Mouse (Mus musculus) left cerebral cortex, adult 11 months (tissue): ENCODE measurements at regions not wholly inside any gene's neighbourhood (a gene's known extent, or its start where the extent isn't known, plus 50 kb on each side); places are given as distances from the start of the nearest gene placed in this dataset.

Experiments used
- DNase-seq: peaks from one replicate; pipeline ENCODE4 v3.0.0; 2022; ENCODE audit warnings: low spot score

DNA sequence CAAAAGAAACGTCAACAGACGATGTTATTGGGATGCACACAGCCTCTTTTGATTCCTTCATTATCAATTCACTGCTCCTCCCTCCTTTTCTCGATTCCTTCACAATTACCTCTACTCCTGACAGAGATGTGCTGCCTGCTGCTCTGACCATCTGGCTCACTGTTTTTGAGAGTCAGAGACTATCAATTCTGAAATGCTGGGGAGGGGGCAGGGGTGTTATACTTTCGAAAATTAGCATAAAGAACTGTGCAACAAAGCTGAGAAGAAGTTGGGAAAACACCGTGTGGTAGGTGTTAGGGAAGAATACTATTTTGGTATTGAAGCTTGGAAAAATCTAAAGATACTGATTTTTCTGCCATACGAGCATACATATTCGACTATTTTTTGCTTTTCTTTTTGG, 96.4 kb downstream of the Nedd1 start:
- DNase-seq: peak; percentile 8

DNA sequence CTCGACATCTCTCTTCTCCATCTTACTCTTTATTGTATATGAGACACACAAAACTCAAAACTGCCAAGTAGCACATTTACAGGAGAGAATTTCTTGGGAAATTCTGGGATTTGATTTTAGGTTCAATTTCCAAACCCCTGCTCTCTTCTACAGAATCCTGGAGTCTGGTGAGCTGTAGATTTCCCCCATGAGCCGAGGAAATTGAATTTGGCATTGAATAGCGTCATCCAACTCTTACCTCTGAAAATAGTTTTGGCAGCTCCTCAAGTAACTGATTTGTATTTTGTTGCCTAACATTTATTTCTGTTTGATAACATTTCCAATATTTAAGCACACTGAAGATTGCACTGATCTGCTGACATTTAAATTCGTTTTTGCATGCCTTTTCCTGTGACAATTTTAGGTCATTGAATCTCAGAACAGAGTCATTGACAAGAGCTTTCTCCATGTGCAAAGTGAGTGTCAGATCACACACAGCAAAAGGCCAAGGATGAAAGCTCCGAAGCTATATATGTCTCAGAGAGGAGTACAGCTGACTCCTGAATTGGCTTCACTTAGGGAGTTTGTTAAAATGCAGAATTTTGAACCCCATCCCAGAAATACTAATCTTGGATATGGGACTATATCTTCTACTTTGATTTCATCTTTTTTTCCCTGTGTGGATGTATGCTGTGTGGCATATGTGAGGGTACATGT, 106.4 kb downstream of the Nedd1 start:
- DNase-seq: no peak

GRCm38 (mm10) chr10:92614341-92614740, 107.9 kb downstream of the Nedd1 start:
- DNase-seq: no peak

GRCm38 (mm10) chr10:92611060-92611459, 111.2 kb downstream of the Nedd1 start:
- DNase-seq: no peak

- peak; percentile 4 for DNase-seq
Observed at GRCm38 (mm10) chr10:92606761-92607160, 115.5 kb downstream of the Nedd1 start.

DNA sequence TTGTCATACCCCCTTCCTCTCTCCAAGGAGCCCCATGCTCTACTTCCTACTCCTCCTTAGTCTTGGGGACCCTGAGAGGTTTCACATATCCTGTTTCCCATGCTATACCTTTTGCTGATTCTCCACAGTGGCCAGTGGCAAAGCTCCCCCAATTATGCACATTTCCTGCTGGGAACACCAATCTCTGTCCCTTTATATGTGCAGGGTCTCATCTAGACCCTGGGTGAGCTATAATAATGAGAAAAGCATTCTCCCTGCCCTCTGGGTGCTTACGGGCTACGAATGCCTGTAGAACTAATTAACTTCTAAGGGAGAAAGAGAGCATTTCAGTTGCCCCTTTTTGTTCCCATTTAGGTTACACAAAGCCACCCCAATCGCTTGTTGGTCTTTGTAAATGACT, 116.6 kb downstream of the Nedd1 start:
- no peak for DNase-seq

DNA sequence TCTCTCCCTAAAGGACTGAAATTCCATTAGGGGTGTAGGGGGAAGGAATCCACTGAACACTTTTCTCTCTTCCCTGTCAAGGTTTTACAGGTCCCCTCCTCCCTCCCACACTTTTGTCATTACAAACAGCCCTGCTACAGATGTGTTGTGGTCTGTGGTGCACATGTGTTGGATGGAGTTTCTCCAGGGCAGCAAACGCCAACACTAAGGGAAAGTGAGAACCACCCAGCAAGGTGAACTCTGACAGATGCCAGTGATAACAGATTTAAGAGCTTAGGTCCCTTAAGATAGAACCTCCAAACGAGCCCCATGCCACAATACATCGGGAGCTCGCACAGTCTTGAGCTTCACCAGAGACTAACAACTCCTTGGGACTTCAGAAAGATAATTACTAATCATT, 122.1 kb downstream of the Nedd1 start:
- no peak for DNase-seq

DNA sequence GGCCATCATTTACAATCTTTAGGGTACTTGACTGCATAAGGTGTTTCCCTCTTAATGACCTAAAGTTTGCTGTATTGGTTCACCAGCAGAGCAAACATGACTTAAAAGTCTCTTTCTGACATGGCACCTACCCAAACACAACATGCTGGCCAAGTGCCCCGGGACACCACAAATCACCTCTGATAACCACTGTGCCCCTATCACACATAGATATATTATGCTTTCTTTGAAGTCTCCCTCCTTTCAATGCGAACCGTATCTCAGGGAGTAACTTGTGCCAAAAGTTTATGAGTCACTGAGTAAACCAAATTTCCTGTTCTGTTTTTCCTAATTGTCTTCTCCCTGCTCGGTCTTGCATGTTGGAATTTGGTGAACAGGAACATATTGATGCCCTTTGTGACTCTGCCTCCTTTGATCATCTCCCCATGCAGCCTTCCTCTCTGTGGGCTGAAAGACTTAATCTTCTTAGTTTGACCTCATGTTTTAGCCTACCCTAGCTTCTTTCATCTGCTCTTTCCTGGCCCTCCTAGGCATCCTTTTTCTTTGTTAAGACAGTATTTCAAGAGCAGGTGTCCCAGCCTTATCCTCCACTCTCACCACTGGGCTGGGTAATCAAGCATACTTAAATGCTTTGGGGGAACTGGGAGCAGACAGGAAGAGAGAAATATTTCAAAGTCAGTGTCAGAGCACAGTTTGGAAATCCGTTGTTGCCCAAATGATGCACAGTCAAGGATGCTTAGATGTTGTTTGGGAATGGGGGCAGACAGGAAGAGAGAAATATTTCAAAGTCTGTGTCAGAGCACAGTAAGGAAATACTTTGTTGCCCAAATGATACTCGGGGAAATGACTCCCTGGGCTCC, 126.5 kb downstream of the Nedd1 start:
- DNase-seq: no peak

GRCm38 (mm10) chr10:92593947-92594460, 128.2 kb downstream of the Nedd1 start:
- DNase-seq: no peak

GRCm38 (mm10) chr10:92578872-92579271, 143.3 kb downstream of the Nedd1 start:
- DNase-seq: no peak

GRCm38 (mm10) chr10:92570496-92570895, 151.7 kb downstream of the Nedd1 start:
- DNase-seq: no peak

GRCm38 (mm10) chr10:92557463-92557862, 164.8 kb downstream of the Nedd1 start:
- DNase-seq: no peak

DNA sequence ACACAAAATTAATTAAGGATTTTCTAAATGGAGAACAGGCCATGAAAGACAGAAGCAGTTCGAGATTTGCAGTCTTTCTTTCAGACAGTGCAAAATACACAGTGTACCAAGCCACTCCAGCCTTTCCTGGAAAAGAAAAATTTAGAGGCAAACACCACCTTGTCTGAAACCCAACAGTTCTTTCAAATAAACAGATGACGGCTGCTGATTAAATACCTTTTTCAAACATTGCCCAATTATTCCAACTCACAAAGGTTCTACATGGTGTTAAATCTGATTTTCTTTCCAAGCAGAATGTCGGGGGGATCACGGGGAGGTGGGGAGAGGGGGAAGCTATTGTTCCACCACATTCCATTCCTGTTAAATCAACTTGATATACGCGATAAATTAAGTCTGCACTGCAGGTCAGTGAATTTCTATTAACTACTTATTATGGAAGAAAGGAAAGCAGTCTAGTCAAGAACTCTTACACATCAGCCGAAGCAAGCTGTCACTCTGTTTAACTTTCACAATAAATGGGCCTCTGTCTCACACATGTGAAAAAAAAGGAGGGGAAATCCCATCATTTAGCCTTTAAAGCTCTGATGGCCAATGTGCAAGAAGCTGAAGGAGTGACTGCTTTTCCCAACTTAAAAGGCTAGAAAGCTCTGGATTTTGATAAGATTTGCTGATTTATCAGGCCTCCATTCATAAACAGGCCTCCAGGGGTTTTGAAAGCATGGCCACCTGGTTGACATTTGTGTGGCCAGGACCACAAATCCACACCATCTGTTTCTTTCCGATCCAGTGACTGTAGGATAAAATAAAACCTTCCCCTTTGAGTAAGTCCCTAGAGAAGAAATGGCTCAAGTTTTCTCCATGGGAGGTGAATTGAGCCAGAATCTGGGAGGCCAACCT, 165.4 kb downstream of the Nedd1 start:
- no peak for DNase-seq

DNA sequence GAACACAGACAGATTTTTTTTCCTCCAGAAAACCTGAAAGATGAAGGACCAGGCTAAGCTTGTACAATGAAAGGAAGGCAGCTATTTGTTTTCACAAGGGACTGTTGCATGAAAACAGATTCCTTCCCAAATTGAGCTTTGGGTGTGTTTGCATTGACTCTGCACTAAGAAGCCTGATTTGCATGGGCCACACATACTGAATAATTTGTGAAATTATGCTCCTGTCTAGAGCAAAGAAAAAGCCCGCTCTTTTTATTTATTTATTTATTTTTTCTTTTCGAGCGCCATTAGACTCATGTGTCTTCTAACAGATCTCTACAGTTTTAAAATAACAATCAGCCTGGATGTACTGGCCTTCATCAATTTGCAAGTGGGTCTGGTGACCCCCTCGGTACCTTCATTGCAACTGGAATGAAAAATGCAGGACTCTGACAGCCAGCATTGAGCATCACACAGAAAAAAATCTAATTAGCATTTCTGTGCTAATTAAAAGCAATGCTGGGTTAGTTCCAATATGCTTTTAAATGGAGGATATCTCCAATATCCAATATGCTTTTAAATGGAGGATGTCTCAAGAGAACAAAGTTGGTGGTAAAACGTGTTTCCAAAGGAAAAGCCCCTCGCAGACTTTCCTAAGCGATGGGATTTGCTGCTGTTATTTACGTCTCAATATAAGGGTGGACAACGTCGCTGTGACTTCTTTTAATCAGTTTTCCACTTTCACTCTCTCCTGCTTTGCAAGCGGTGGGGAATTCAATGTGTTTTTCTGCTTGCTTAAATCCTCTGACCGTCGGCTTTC, 166.3 kb downstream of the Nedd1 start:
- DNase-seq: no peak

- no peak for DNase-seq
Observed at GRCm38 (mm10) chr10:92553966-92554365, 168.3 kb downstream of the Nedd1 start.

- no peak for DNase-seq
Observed at GRCm38 (mm10) chr10:92548875-92549586, 173.2 kb downstream of the Nedd1 start.

DNA sequence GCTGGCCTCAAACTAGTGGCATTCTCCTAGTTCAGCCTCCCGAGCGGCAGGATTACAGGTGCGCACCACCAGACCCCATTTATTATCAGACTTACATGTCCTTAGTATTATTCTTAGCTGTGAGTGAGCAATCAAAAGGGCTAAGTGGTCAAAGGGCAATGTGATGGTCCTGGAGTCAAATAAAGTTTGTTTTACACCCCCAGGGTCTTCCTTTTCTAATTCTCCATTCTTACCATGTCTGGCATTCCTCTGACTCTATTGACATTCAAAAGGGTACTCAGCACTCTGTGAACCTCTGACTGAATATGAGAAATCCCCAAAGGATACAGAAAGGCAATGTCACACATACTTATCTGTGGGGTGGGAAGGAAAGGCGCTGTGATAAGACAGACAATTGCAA, 183.8 kb downstream of the Nedd1 start:
- DNase-seq: no peak

DNA sequence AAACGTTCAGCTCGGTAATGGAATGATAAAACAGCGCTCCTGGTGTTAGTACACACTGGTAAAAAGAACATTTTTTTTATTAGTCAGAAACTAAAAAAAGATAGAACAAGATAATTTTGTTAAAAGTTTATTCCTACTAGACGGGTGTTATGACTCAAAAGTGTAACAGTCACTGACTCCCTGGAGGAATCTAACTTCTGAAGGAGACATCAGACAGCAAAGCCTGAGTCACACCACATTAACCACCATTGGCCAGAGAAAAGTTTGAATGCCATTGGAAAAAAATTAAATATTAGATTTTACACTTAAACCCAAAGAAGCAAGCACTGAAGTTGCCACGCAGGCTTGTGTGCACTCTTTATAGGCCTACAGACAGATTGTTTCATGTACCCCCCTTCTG, 205.3 kb downstream of the Nedd1 start:
- DNase-seq: no peak

- DNase-seq: no peak
Observed at GRCm38 (mm10) chr10:92511769-92512168, 210.5 kb downstream of the Nedd1 start.

GRCm38 (mm10) chr10:92510677-92511076, 211.5 kb downstream of the Nedd1 start:
- no peak for DNase-seq

GRCm38 (mm10) chr10:92504271-92504670, 217.9 kb downstream of the Nedd1 start:
- no peak for DNase-seq
